Mouse (Mus musculus): ENCODE data around the gene Tsen2.

Gene Tsen2

GRCm38 (mm10) chr6:115544442-115544970 is at the start of gene Tsen2:
TSS of gene Tsen2 (plus strand) at chr6:115544664.
- peak; percentile 99 for DNase-seq (ENCODE audit: extremely low spot score, low spot score)

GRCm38 (mm10) chr6:115499540-115499939 is 44.9 kb upstream of the Tsen2 start:
- DNase-seq (ENCODE audit: extremely low spot score, low spot score): no peak

- DNase-seq (ENCODE audit: extremely low spot score, low spot score): no peak
Observed at GRCm38 (mm10) chr6:115500234-115500633, 44.2 kb upstream of the Tsen2 start.

- no peak for DNase-seq (ENCODE audit: extremely low spot score, low spot score)
Observed at GRCm38 (mm10) chr6:115501131-115501530, 43.3 kb upstream of the Tsen2 start.

GRCm38 (mm10) chr6:115503038-115503437 is 41.4 kb upstream of the Tsen2 start:
- no peak for DNase-seq (ENCODE audit: extremely low spot score, low spot score)

GRCm38 (mm10) chr6:115503549-115504159 is 40.8 kb upstream of the Tsen2 start:
- no peak for DNase-seq (ENCODE audit: extremely low spot score, low spot score)

- no peak for DNase-seq (ENCODE audit: extremely low spot score, low spot score)
Observed at GRCm38 (mm10) chr6:115504160-115504558, 40.3 kb upstream of the Tsen2 start.

- no peak for DNase-seq (ENCODE audit: extremely low spot score, low spot score)
Observed at GRCm38 (mm10) chr6:115504915-115505314, 39.5 kb upstream of the Tsen2 start.

GRCm38 (mm10) chr6:115506425-115506824 is 38.0 kb upstream of the Tsen2 start:
- no peak for DNase-seq (ENCODE audit: extremely low spot score, low spot score)

- DNase-seq (ENCODE audit: extremely low spot score, low spot score): no peak
Observed at GRCm38 (mm10) chr6:115511447-115511846, 33.0 kb upstream of the Tsen2 start.

- no peak for DNase-seq (ENCODE audit: extremely low spot score, low spot score)
Observed at GRCm38 (mm10) chr6:115513207-115513606, 31.3 kb upstream of the Tsen2 start.

GRCm38 (mm10) chr6:115517904-115518303 is 26.6 kb upstream of the Tsen2 start:
- DNase-seq (ENCODE audit: extremely low spot score, low spot score): no peak

- no peak for DNase-seq (ENCODE audit: extremely low spot score, low spot score)
Observed at GRCm38 (mm10) chr6:115518352-115518751, 26.1 kb upstream of the Tsen2 start.

- no peak for DNase-seq (ENCODE audit: extremely low spot score, low spot score)
Observed at GRCm38 (mm10) chr6:115519275-115519699, 25.2 kb upstream of the Tsen2 start.

- no peak for DNase-seq (ENCODE audit: extremely low spot score, low spot score)
Observed at GRCm38 (mm10) chr6:115521923-115522322, 22.5 kb upstream of the Tsen2 start.

GRCm38 (mm10) chr6:115522691-115523146 is 21.7 kb upstream of the Tsen2 start:
- no peak for DNase-seq (ENCODE audit: extremely low spot score, low spot score)

- no peak for DNase-seq (ENCODE audit: extremely low spot score, low spot score)
Observed at GRCm38 (mm10) chr6:115523201-115523600, 21.3 kb upstream of the Tsen2 start.

- DNase-seq (ENCODE audit: extremely low spot score, low spot score): no peak
Observed at GRCm38 (mm10) chr6:115524449-115524990, 19.9 kb upstream of the Tsen2 start.

- no peak for DNase-seq (ENCODE audit: extremely low spot score, low spot score)
Observed at GRCm38 (mm10) chr6:115527418-115527817, 17.0 kb upstream of the Tsen2 start.

- no peak for DNase-seq (ENCODE audit: extremely low spot score, low spot score)
Observed at GRCm38 (mm10) chr6:115528372-115528771, 16.1 kb upstream of the Tsen2 start.

- DNase-seq (ENCODE audit: extremely low spot score, low spot score): no peak
Observed at GRCm38 (mm10) chr6:115534617-115535016, 9.8 kb upstream of the Tsen2 start.

GRCm38 (mm10) chr6:115536169-115536568 is 8.3 kb upstream of the Tsen2 start:
- DNase-seq (ENCODE audit: extremely low spot score, low spot score): no peak

All from neural tube, embryonic 10.5 days (tissue).